Mouse (Mus musculus): ENCODE results near the gene Adam17. TPM values are rescaled to one million over a fixed set of nuclear protein-coding genes. Genes with fewer than 3 reads are reported as not detected.
"Not testable (repeated sequence)": the region's sequence is repeated elsewhere in the genome, so short reads cannot be mapped to it uniquely, and the experiment has no call there.

Adam17 gene
- total and polyA plus RNA-seq, 2 experiments from 2014 or later, result 16.5 to 19.0 TPM

DNA sequence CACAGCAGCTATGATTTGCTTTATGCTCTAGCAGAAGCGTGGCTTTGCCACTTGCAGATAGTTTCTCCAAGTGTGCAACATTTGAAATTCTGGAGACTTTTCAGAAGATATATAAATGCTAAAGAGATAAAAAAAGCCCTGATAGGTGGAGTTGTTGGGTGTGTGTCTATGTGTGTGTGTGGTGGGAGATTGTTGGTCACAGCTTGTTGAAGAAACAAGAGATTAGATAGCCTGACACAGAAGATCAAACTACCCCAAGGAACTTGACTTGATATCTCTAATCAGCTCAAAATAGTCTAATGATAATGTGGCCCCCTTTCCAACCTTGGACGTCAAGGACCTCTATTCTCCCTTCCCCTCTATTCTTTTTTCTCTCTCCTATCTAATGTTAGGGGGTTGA lies 37.2 kb upstream of the Adam17 start:
- DNase-seq (ENCODE audit: low spot score) (no peak), ATAC-seq (ENCODE audit: insufficient read depth, low read depth) (no peak)
- WGBS, result 47% methylated on average over 2 of the region's 2 CpGs
- H3K36me3 ChIP-seq (replicated peaks; ENCODE audit: control insufficient read depth, insufficient read depth, low read length), result peaks cover 37% of the 10 kb centered on the region
- H3K27ac ChIP-seq (ENCODE audit: low read depth), result no peak overlapping the region
- no peak overlapping the region for H3K4me3 ChIP-seq (ENCODE audit: low read depth, low read length)
- no peaks in the 10 kb centered on the region for H3K9me3 ChIP-seq (replicated peaks; ENCODE audit: control insufficient read depth, low read length)
- TF ChIP-seq EP300 (IDR thresholded peaks at IDR 0.05; ENCODE audit: low read depth) (no peak), CTCF (IDR thresholded peaks at IDR 0.05; ENCODE audit: low read depth) (no peak)
- H3K9ac ChIP-seq (replicated peaks; ENCODE audit: low read depth, low read length), result no peak overlapping the region
- peaks cover 8% of the 10 kb centered on the region for H3K4me1 ChIP-seq (ENCODE audit: control insufficient read depth, insufficient read depth)
- no peak overlapping the region for H3K4me2 ChIP-seq (ENCODE audit: low read depth, low read length)
- no peaks in the 10 kb centered on the region for H3K27me3 ChIP-seq (ENCODE audit: control insufficient read depth, insufficient read depth, low read length)

DNA sequence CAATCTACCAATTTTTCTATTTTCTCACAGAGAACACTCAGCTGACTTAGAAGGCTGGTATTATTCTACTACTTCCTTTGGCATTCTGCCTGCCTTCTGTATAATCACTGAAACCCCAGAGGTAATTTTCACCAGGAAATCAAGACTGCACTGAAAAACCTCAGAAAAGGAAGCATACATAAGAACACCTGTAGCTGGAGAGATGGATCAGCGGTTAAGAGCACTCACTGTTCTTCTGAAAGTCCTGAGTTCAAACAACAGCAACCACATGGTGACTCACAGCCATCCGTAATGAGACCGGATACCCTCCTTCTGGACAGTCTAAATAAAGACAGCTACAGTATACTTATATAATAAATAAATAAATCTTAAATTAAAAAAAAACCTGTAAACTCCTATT lies 36.2 kb upstream of the Adam17 start:
- no peaks in the 10 kb centered on the region for H3K9me3 ChIP-seq (replicated peaks; ENCODE audit: control insufficient read depth, low read length)
- H3K4me3 ChIP-seq (ENCODE audit: low read depth, low read length), result no peak overlapping the region
- no peaks in the 10 kb centered on the region for H3K27me3 ChIP-seq (ENCODE audit: control insufficient read depth, insufficient read depth, low read length)
- no peaks in the 10 kb centered on the region; the same call in 1 of the 2 replicates for H3K4me1 ChIP-seq (ENCODE audit: control insufficient read depth, insufficient read depth)
- no peak overlapping the region for H3K27ac ChIP-seq (ENCODE audit: low read depth)
- H3K36me3 ChIP-seq (replicated peaks; ENCODE audit: control insufficient read depth, insufficient read depth, low read length), result peaks cover 37% of the 10 kb centered on the region
- no peak for DNase-seq (ENCODE audit: low spot score)
- no peak for ATAC-seq (ENCODE audit: insufficient read depth, low read depth)
- WGBS, result 90% methylated on average over 3 of the region's 3 CpGs
- TF ChIP-seq CTCF (IDR thresholded peaks at IDR 0.05; ENCODE audit: low read depth), result no peak
- TF ChIP-seq EP300 (IDR thresholded peaks at IDR 0.05; ENCODE audit: low read depth), result no peak
- H3K9ac ChIP-seq (replicated peaks; ENCODE audit: low read depth, low read length), result no peak overlapping the region
- no peak overlapping the region for H3K4me2 ChIP-seq (ENCODE audit: low read depth, low read length)

DNA sequence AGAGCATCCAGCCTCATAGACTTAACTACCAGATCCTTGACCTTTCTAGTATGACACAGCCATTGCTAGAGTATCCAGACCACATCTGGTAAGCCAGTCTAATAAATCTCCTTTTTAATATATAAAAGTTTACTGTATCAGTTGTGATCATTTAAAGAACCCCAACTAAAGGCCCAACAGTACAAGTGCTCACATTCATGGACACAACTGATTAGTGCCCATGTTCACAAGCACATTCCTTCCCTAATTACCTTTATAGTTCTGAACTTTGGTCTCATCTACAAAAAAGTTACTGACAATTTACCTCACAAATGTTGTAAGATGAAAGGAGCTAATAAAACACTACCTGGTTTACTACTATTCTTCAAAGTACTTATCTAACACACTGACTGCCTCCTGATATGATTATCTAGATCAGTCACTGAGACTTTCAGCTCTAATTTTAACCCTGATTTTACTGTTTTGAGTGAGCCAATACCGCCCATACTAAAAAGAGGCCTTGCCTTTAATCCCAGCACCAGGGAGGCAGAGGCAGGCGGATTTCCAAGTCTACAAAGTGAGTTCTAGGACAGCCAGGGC lies 35.4 kb upstream of the Adam17 start:
- Histone ChIP-seq H3K9me3 (replicated peaks; ENCODE audit: control insufficient read depth, low read length) (no peaks in the 10 kb centered on the region), H3K27ac (ENCODE audit: low read depth) (no peak overlapping the region), H3K27me3 (ENCODE audit: control insufficient read depth, insufficient read depth, low read length) (no peaks in the 10 kb centered on the region), H3K4me2 (ENCODE audit: low read depth, low read length) (no peak overlapping the region), H3K4me3 (ENCODE audit: low read depth, low read length) (no peak overlapping the region), H3K9ac (replicated peaks; ENCODE audit: low read depth, low read length) (no peak overlapping the region), H3K4me1 (ENCODE audit: control insufficient read depth, insufficient read depth) (no peaks in the 10 kb centered on the region; the same call in 1 of the 2 replicates), H3K36me3 (replicated peaks; ENCODE audit: control insufficient read depth, insufficient read depth, low read length) (peaks cover 37% of the 10 kb centered on the region)
- 94% methylated on average over 2 of the region's 2 CpGs for WGBS
- no peak for DNase-seq (ENCODE audit: low spot score)
- no peak for ATAC-seq (ENCODE audit: insufficient read depth, low read depth)
- TF ChIP-seq CTCF (IDR thresholded peaks at IDR 0.05; ENCODE audit: low read depth) (no peak), EP300 (IDR thresholded peaks at IDR 0.05; ENCODE audit: low read depth) (no peak)

DNA sequence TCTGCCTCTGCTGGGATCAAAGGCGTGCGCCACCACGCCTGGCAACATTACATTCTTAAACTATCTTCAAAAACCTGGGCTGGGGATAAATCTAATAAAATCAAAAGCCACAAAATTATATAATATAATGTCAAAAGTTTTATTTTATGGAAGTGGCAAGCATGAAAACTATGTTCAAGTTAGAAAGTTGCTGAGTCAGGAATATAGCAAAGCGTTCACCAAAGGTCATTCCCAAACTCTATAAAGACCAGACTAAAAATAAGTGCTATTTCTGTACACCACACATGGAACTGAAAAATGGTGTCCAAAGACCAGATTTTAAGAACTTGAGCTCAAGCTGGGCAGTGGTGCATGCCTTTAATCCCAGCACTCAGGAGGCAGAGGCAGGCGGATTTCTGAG lies 29.3 kb upstream of the Adam17 start:
- H3K27ac ChIP-seq (ENCODE audit: low read depth), result no peak overlapping the region
- 92% methylated on average over 5 of the region's 5 CpGs for WGBS
- peaks cover 6% of the 10 kb centered on the region for H3K36me3 ChIP-seq (replicated peaks; ENCODE audit: control insufficient read depth, insufficient read depth, low read length)
- peaks cover 3% of the 10 kb centered on the region; the same call in 1 of the 2 replicates for H3K4me1 ChIP-seq (ENCODE audit: control insufficient read depth, insufficient read depth)
- DNase-seq (ENCODE audit: low spot score) (no peak), ATAC-seq (ENCODE audit: insufficient read depth, low read depth) (no peak)
- no peaks in the 10 kb centered on the region for H3K27me3 ChIP-seq (ENCODE audit: control insufficient read depth, insufficient read depth, low read length)
- no peak overlapping the region for H3K9ac ChIP-seq (replicated peaks; ENCODE audit: low read depth, low read length)
- no peaks in the 10 kb centered on the region for H3K9me3 ChIP-seq (replicated peaks; ENCODE audit: control insufficient read depth, low read length)
- no peak for TF ChIP-seq EP300 (IDR thresholded peaks at IDR 0.05; ENCODE audit: low read depth)
- TF ChIP-seq CTCF (IDR thresholded peaks at IDR 0.05; ENCODE audit: low read depth), result no peak
- no peak overlapping the region for H3K4me3 ChIP-seq (ENCODE audit: low read depth, low read length)
- no peak overlapping the region for H3K4me2 ChIP-seq (ENCODE audit: low read depth, low read length)

DNA sequence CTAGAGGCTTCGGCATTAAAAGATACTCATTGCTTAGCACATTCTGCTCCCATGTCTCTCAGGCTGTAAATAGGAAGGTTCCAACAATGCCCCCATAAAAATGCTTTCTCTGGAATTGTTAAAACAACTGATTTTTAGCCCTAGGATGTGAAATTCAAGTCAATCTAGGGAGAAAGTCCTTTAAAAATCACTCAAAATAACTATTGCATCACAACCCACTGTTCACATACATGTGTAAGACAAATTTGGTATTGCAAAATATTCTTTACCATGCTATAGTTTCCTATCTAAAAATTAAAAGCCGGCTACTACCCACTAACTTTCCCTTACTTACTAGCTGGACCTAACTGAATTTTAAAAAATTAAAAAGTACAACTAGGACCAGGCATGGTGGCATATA lies 12.8 kb upstream of the Adam17 start:
- no peaks in the 10 kb centered on the region for H3K9me3 ChIP-seq (replicated peaks; ENCODE audit: control insufficient read depth, low read length)
- H3K4me1 ChIP-seq (ENCODE audit: control insufficient read depth, insufficient read depth), result no peaks in the 10 kb centered on the region
- no peak overlapping the region for H3K9ac ChIP-seq (replicated peaks; ENCODE audit: low read depth, low read length)
- H3K27ac ChIP-seq (ENCODE audit: low read depth), result no peak overlapping the region
- no peak for ATAC-seq (ENCODE audit: insufficient read depth, low read depth)
- peaks cover 33% of the 10 kb centered on the region for H3K36me3 ChIP-seq (replicated peaks; ENCODE audit: control insufficient read depth, insufficient read depth, low read length)
- no peaks in the 10 kb centered on the region for H3K27me3 ChIP-seq (ENCODE audit: control insufficient read depth, insufficient read depth, low read length)
- no peak overlapping the region for H3K4me3 ChIP-seq (ENCODE audit: low read depth, low read length)
- H3K4me2 ChIP-seq (ENCODE audit: low read depth, low read length), result no peak overlapping the region
- TF ChIP-seq EP300 (IDR thresholded peaks at IDR 0.05; ENCODE audit: low read depth), result no peak
- no peak for TF ChIP-seq CTCF (IDR thresholded peaks at IDR 0.05; ENCODE audit: low read depth)
- DNase-seq (ENCODE audit: low spot score), result no peak
- 91% methylated on average over 2 of the region's 2 CpGs for WGBS

DNA sequence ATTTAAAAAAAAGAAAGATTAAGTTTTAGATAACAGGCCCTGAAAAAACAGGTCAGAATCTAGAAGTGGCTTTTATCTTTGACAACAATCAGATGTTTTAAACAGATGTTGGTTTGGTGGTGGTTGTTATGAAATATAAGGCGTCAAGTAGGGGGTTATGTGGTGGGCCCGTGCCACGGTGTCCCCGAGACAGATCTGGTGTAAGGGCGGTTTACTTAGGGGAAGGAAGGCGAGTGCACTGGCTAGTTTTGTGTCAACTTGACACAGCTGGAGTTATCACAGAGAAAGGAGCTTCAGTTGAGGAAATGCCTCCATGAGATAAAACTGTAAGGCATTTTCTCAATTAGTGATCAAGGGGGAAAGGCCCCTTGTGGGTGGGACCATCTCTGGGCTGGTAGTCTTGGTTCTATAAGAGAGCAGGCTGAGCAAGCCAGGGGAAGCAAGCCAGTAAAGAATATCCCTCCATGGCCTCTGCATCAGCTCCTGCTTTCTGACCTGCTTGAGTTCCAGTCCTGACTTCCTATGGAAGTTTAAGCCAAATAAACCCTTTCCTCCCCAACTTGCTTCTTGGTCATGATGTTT lies 5.4 kb upstream of the Adam17 start:
- not testable (repeated sequence) for H3K4me1 ChIP-seq (ENCODE audit: control insufficient read depth, insufficient read depth); H3K9me3 ChIP-seq (replicated peaks; ENCODE audit: control insufficient read depth, low read length); H3K4me3 ChIP-seq (ENCODE audit: low read depth, low read length); ATAC-seq (ENCODE audit: insufficient read depth, low read depth); H3K27me3 ChIP-seq (ENCODE audit: control insufficient read depth, insufficient read depth, low read length); DNase-seq (ENCODE audit: low spot score); H3K27ac ChIP-seq (ENCODE audit: low read depth); H3K36me3 ChIP-seq (replicated peaks; ENCODE audit: control insufficient read depth, insufficient read depth, low read length); H3K9ac ChIP-seq (replicated peaks; ENCODE audit: low read depth, low read length); H3K4me2 ChIP-seq (ENCODE audit: low read depth, low read length)
- WGBS, result 59% methylated on average over 6 of the region's 6 CpGs
